Mouse (Mus musculus) kidney, adult 8-10 months (tissue): ENCODE data around the gene Tspan11.

Experiments used
- DNase-seq, 2 experiments: peaks; one replicate each; pipeline ENCODE4 v3.0.0; 2022

Gene Tspan11

GRCm38 (mm10) chr6:127996928-127997327 lies 109.5 kb downstream of the Tspan11 start:
- no peak for DNase-seq

- no peak for DNase-seq
Measured at GRCm38 (mm10) chr6:127999118-127999517, 111.7 kb downstream of the Tspan11 start.

GRCm38 (mm10) chr6:128000777-128001176 lies 113.4 kb downstream of the Tspan11 start:
- no peak for DNase-seq

- no peak for DNase-seq
Measured at GRCm38 (mm10) chr6:128001587-128001986, 114.2 kb downstream of the Tspan11 start.

GRCm38 (mm10) chr6:128002104-128002503 lies 114.7 kb downstream of the Tspan11 start:
- no peak for DNase-seq

- DNase-seq, result no peak
Measured at GRCm38 (mm10) chr6:128002667-128003066, 115.3 kb downstream of the Tspan11 start.

GRCm38 (mm10) chr6:128003542-128003941 lies 116.2 kb downstream of the Tspan11 start:
- no peak for DNase-seq
